Mouse (Mus musculus) retina, embryonic 14.5 days (tissue): ENCODE results near the gene Vmn1r132.
"Not testable (repeated sequence)": the region's sequence is repeated elsewhere in the genome, so short reads cannot be mapped to it uniquely, and the experiment has no call there.

Source experiments
- DNase-seq: peaks from one replicate; pipeline ENCODE4 v3.0.0-alpha.2; 2015; ENCODE audit warnings: low spot score

Gene Vmn1r132

GRCm38 (mm10) chr7:21613792-21614191 is at the start of gene Vmn1r132:
Gene Vmn1r132 (plus strand): TSS chr7:21614092.
- not testable (repeated sequence) for DNase-seq
